Mouse (Mus musculus) cerebellum, adult 11-12 months (tissue): Measurements from ENCODE around the gene Snap91.

Experiments
- DNase-seq: peaks from one replicate; pipeline ENCODE4 v3.0.0; 2022

The Snap91 gene

DNA sequence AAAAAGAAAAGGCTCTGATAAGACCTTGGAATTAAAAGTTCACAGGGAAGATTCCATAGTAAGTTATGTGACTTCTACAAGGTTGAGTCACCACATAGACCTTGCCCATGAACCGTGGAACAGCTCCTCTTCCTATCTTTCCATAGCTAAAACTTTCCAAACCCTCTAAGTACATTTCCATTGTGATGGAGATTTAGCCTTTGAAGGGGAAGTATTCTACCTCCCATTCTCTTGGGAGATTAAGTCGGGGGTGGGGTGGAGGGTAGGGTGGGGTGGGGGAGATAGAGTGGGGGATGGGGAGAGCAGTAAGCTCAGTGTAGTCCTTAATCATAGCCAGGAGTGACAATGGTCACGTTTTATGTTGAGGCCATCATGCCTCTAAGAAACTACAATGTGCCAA, 140.5 kb downstream of the Snap91 start:
- no peak for DNase-seq

GRCm38 (mm10) chr9:86738801-86739200, 141.7 kb downstream of the Snap91 start:
- DNase-seq = no peak

GRCm38 (mm10) chr9:86738067-86738466, 142.4 kb downstream of the Snap91 start:
- DNase-seq = no peak

DNA sequence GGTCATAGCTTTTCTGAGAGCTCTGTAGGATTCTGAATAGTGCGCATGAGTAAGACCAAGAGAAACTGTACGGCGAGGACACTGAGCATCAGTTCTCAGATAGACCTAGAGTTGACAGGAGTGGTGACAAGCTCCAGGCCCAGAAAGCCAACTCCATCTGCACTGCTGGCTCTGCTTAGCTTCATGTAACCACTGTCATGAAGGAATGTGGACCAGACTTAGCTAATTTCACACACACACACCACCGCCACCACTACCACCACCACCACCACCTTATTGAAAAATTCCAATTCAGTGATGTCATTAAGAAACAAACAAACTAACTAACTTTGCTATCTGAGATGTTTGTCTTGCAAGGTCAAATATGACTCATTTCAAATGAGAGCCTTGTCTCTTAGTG, 143.5 kb downstream of the Snap91 start:
- DNase-seq = no peak

DNA sequence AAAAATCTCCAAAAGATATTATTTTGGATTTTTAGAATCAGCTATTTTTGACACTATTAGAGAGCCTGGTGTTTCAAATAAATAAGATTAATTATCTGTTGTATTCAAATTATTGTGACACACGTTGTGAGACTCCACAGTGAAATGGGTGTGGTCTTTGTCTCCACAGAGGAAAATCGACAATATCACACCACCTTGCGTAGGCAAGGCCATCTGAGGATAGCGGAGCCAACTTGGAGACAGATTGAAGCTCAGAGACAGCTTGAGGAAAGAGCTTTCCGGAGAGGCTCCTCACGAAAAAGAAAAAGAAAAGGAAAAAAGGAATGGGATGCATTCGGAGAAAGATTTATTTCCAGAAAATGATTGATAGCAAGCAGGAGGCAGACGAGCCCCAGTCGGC, 145.7 kb downstream of the Snap91 start:
- DNase-seq = no peak

GRCm38 (mm10) chr9:86734357-86734756, 146.1 kb downstream of the Snap91 start:
- no peak for DNase-seq

- no peak for DNase-seq
These were observed 150.6 kb downstream of the Snap91 start for GRCm38 (mm10) chr9:86729811-86730210.

- no peak for DNase-seq
These were observed 151.4 kb downstream of the Snap91 start for GRCm38 (mm10) chr9:86729084-86729483.

DNA sequence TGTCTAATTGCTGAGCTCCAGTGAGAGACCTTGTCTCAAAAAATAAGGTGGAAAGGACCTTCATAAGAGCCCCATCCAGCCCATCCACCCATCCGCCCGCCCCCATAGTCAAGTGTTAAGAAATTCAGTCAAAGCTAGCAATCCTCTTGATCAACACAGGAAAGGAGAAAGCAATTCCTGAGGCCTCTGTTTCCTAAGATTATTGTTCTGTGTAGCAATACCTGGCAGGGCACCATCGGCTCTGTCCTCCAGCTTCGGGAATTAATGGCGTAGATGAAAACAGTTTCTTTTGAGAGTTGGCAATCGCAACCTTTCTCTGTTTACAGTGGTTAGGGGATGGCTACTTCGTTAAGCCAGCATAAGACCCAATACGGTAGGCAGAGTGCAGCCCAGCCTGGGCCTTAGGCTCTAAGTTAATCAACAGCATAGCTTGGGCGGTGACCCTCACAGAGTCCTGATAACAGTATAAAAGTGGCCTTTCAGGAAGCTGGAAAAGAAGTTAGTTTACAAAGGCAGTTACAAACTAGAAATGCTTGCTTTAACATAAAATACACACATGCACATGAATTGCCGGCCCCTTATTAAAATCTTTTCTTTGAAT, 152.1 kb downstream of the Snap91 start:
- no peak for DNase-seq

DNA sequence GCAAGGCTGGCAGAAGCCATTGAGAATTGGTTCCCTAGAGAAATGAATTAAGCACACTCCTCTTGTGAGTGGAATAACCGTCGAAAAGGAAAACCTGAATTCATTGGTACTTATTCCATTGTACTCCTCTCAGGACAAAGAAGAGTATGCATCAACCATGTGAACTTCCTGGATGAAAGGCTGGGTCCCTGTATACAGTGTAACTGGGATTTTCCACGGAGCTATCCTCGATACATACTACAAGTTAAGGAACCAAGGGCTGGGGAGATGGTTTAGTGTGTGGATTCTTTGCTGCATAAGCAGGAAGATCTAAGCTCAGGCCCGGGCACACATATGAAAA, 154.1 kb downstream of the Snap91 start:
- no peak for DNase-seq

- DNase-seq = no peak
These were observed 154.7 kb downstream of the Snap91 start for GRCm38 (mm10) chr9:86725604-86726380.

DNA sequence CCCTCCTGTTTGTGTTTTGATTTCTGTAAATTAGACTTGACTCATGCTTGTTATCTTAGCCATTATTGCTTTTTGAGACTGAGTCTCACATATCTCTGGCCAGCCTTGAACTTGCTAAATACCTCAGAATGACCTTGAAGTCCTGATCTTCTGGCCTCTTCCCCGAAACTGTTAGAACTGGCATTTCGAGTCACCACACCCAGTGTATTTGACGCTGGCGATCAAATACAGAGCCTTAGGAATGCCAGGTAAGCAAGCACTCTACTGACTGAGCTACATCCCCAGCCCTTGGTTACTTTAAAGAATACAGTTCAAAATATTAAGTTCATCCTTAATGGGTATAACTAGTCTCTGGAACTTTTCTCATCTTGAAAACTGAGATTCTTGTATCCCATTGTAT, 155.4 kb downstream of the Snap91 start:
- no peak for DNase-seq

DNA sequence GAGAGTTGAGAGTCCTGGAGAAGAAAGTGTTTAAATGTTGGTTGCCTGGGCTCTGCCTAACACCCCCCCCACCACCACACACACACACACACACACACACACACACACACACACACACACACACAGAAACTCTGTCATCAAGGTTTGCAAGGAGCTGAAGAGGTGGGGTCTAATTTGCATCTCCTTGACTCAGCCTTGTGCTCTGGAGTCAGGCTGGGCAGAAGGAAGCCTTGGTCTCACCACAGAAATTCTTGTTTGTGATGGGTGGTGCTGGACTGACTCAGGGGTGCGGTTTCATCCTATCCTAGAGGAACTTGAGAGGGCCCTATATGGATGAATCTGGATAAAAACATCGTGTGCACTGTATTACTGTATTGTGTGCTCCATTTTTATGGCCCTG, 159.7 kb downstream of the Snap91 start:
- DNase-seq = no peak

- DNase-seq = no peak
These were observed 160.2 kb downstream of the Snap91 start for GRCm38 (mm10) chr9:86720227-86720626.

DNA sequence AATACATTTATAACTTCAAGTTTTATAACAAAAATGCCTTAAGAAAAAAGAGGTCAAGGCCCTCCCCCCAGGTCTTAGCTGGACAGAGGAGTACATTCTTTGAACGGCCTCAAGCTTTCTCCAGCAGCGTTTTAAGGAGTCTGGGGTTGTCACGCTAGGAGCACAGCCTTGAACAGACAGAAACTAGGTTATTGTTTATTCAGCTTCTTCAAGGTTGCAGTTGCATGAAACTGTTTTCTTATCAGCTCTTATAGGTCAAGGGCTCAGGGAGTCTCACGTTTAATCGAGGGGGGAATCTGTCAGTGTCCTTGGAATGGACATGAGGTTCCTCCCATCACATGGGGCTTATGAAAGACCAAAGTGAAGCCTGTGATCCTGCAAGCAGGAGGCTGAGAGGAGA, 163.3 kb downstream of the Snap91 start:
- no peak for DNase-seq

DNA sequence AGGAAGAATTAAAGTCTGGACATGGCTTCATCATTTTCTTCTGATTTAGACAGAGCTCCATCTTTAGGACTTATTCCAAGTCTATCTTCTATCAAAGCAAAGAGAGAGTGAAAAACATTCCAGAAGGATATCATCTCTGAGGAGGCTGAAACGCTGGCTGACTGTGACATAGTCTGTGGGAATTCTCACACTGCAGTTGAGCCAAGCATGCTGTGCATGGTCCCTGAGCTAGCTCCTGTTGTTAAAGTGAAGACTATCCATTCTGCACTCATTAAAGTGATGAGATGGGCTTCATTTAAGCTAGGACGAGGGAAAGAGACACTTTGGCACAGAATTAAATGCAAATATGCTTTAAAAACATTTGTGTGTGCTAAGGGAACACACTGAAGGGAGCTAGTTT, 163.9 kb downstream of the Snap91 start:
- no peak for DNase-seq
